Mouse (Mus musculus) ZHBTc4 (cell line): ENCODE data around the gene Kmt5a.
"Not testable (repeated sequence)": the region's sequence is repeated elsewhere in the genome, so short reads cannot be mapped to it uniquely, and the experiment has no call there.

ENCODE experiments used
- DNase-seq: peaks from one replicate; pipeline ENCODE4 v3.0.0-alpha.2; 2011; ENCODE audit warnings: low read depth, low spot score

Gene Kmt5a

DNA sequence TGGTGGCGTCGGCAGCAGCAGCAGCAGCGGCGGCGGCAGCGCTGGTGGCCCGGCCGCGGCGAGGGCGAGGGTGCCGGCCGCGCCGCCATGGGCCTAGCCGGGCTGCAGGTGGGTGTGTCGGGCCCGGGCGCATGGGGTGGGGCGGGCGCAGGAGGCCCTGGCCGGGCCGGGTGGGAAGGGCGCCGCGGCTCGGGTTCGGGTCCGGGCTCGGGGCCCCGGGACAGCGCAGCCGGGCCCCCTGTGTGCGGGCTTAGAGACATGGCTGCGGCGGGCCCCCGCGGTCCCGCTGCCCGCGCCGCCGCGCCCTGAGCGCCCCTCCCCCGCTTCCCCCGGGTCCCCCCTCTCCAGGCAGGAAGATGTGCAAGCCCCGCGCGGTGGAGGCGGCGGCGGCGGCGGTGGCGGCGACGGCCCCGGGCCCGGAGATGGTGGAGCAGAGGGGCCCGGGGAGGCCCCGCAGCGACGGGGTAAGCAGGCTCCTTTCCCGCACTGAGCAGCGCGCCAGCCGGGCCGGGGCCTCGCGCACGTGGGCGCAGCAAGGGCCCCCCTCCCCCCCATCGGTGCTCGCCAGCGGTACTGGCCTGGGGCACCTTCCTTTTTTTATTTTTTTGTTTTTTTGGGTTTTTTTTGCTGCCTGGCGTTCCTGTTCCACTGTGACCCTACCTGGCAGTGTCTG is 6.0 kb downstream of the Kmt5a start:
- peak; percentile 73 for DNase-seq

DNA sequence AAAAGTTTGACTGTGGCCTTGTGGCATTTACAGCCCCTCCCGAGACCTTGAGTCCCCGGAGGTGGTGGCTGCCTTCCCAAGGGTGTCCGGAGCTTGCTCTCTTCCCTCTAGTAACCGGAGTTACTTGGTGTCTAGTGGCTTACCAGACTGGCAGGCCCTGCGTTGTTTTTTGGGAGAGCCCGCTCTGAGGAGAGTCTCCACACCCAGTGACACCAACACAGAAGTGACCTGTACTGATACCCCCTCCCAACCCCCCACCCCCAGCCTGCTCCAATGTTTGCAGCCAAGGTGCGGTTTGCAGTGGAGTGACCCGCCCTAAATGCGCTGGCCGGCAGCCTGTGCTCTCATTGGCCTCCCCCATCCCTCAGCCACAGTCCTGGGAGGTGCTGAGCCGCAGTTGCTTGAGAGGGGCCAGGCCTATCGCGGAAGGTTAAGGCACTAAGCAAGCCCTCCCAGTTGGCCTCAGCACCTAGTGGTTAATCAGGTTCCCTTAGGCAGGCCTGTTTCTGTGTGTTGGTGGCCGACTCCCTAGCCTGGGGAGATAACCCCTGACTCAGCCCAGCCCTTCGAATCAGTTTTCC is 6.7 kb downstream of the Kmt5a start:
- peak; percentile 94 for DNase-seq

- DNase-seq: no peak
Measured at GRCm38 (mm10) chr5:124449494-124449893, 9.8 kb downstream of the Kmt5a start.

GRCm38 (mm10) chr5:124450051-124450450 is 10.3 kb downstream of the Kmt5a start:
- DNase-seq: no peak

DNA sequence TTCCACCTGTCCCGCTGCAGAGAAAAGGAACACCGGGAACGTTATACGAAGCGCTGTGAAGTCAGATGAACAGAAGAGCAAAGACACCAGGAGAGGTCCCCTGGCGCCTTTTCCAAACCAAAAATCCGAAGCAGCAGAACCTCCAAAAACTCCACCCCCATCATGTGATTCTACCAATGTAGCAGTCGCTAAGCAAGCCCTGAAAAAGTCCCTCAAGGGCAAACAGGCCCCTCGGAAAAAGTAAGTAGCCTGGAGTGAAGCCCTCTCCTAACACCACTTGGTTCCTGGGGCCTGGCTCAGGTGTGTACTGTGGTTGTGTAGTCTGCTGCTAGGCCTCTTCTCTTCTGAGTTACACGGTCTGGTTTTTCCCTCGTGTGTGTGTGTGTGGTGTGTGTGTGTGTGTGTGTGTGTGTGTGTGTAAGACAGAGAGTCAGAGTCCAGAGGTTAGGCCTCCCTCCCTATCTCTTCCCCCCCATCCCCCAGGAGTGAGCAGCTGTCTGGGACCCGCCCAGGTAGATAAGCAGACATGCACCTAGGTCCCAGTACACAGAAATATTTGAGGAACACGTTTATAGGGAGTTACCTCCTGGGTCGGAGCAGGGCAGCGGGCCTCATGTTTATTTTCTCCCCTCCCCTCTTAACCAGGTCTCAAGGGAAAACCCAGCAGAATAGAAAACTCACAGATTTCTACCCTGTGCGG is 11.1 kb downstream of the Kmt5a start:
- DNase-seq: no peak

- DNase-seq: no peak
Measured at GRCm38 (mm10) chr5:124452494-124453228, 12.9 kb downstream of the Kmt5a start.

- DNase-seq: no peak
Measured at GRCm38 (mm10) chr5:124453339-124454081, 13.8 kb downstream of the Kmt5a start.

DNA sequence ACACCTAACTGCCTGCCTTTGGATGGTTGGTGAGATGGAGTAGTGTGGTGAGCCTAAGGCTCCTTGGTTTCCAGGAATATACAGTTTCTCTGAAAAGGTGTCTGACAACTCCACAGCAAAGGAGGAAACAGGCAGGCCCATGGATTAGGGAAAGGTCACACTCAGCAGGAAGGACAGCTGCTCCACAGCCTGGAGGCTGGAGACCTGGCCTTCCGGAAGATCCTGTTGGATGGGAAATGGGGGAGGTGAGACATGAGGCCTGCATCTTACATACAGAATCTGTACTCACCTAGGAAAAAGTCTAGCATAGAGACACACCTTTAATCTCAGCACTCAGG is 14.3 kb downstream of the Kmt5a start:
- DNase-seq: no peak

- DNase-seq: no peak
Measured at GRCm38 (mm10) chr5:124456762-124457161, 17.0 kb downstream of the Kmt5a start.

- not testable (repeated sequence) for DNase-seq
Measured at GRCm38 (mm10) chr5:124460922-124461321, 21.2 kb downstream of the Kmt5a start.

DNA sequence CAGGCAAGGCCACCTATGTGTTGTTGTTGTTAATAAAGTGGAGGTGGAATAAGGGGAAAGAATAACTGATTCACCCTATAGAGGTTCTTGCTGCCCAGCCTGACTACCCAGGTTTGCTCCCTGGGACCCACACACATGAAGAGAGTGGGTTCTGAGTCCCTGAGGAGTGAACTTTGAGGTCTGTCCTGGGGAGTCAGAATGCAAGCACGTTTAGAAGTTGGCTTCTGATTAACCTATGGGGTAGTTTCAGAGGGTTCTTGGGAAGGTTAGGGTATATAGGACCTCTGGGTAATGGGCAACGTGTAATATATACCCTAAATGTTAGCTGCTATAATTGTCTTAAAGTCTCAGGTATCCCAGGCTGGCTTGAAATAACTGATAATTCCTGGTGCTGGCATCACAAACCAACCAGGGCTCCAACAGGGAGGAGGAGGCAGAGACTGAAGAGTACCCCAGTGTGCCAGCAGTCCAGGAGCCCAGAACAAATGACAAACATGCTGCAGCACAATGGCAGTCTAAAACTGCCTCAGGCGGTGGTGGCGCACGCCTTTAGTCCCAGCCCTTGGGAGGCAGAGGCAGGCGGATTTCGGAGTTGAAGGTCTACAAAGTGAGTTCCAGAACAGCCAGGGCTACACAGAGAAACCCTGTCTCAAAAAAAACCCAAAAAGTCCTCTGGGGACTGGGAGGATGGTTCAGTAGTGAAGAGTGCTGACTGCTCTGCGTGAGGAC is 22.7 kb downstream of the Kmt5a start:
- DNase-seq: peak; percentile 55

DNA sequence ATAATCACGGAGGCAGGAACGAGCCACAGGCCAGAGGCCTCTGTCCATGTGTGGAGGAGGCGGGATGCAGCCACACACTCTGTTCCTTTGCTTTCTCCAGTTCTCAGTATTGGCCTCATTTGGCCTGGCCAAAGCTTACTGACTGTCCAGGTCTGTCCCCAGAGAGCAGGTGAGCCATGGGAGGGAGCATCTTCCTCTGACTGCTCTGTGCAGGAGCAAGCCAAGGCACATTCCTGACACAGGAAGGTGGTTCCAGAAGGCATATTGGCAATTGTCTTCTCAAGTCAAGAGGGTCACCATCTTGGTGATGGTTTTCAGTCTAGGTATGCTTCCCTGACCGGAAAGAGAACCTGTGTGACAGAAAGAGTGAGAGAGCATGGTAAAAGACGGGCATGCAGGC is 23.7 kb downstream of the Kmt5a start:
- DNase-seq: no peak

DNA sequence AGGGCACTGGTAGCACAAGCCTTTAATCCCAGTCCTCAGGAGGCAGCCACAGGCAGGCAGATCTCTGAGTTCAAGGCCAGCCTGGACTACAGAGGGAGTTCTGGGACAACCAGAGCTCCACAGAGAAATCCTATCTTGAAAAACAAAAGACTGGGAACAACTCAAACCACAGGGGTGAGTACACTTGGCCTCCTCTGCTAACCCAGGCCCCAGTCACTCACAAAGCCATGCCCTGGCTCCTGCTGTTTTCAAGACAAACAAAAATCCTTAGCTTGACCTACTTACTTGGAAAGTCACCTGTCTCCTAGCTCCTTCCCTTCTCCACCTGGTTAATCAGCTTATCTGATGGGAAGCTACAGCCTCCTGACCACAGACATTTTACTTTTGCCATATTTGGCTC is 25.2 kb downstream of the Kmt5a start:
- DNase-seq: peak; percentile 34

GRCm38 (mm10) chr5:124467766-124468165 is 28.0 kb downstream of the Kmt5a start:
- DNase-seq: no peak

DNA sequence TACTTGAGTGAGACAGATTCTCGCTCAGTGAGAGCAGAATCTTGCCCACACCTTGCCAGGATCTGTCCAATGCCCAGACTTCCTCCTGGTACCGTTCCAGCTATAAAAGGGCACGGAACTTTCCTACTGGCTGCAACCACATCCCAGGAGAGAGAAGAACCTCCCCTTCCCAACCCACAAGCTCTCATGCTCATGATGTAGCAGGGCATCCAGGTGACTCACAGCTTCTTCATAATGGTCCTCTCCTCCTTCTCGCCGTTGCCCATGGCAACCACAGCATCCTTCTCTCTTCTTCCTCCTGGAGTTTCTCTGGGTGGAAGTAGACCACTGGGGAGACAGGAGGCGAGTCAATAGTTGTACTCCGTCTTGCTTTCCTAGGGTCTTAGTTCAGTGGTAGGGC is 28.6 kb downstream of the Kmt5a start:
- DNase-seq: no peak

GRCm38 (mm10) chr5:124469486-124469885 is 29.8 kb downstream of the Kmt5a start:
- no peak for DNase-seq

DNA sequence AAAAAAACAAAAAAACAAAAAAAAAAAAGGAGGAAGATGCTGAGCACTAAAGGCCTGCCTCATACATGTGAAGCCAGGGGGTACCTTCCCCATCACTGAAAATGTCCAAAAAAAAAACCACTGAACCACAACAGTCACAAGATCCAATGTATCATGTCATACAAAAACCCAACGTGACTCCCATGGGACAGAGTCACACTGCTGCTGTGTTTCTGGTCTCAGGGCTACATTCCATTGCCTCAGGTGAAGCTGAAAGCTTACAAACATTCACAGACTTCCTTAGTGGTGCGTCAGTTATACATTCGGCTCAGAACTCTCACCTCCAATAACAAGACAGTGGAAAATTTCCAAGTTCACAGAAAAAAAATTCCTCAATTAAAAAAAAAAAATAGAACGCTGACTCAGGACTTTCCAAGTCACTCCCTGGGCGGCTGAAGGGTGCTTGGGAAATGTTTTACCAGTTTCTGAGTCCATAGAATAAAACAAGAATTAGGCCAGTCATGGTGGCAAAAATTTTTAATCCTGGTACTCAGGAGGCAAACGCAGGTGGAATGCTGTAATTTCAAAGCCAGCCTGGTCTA is 31.0 kb downstream of the Kmt5a start:
- no peak for DNase-seq

DNA sequence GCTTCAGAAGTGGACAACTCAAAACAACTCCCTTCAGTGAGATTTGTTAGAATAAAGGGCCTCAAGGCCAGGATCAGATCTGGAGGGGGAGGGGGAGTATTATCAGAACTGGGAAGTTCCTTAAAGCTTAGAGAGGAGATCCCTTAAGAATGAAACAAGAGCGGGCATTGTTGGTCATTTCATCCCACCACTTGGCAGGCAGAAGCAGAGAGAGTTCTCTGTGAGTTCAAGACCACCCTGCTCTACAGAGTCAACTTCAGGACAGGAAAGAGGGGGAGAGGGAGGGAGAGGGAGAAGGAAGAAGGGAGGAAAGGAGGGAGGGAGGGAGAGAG is 39.1 kb downstream of the Kmt5a start:
- DNase-seq: no peak

- DNase-seq: no peak
Measured at GRCm38 (mm10) chr5:124480119-124480518, 40.4 kb downstream of the Kmt5a start.

GRCm38 (mm10) chr5:124481714-124482113 is 42.0 kb downstream of the Kmt5a start:
- no peak for DNase-seq

GRCm38 (mm10) chr5:124482436-124482965 is 42.8 kb downstream of the Kmt5a start:
- no peak for DNase-seq
